Mouse (Mus musculus) heart, adult 9 months (tissue): Measurements from ENCODE around the gene Fut9.

ENCODE experiments used
- DNase-seq, 2 experiments: peaks; one replicate each; pipeline ENCODE4 v3.0.0; 2022; ENCODE audit warnings: low spot score in 2 of 2

Gene Fut9

DNA sequence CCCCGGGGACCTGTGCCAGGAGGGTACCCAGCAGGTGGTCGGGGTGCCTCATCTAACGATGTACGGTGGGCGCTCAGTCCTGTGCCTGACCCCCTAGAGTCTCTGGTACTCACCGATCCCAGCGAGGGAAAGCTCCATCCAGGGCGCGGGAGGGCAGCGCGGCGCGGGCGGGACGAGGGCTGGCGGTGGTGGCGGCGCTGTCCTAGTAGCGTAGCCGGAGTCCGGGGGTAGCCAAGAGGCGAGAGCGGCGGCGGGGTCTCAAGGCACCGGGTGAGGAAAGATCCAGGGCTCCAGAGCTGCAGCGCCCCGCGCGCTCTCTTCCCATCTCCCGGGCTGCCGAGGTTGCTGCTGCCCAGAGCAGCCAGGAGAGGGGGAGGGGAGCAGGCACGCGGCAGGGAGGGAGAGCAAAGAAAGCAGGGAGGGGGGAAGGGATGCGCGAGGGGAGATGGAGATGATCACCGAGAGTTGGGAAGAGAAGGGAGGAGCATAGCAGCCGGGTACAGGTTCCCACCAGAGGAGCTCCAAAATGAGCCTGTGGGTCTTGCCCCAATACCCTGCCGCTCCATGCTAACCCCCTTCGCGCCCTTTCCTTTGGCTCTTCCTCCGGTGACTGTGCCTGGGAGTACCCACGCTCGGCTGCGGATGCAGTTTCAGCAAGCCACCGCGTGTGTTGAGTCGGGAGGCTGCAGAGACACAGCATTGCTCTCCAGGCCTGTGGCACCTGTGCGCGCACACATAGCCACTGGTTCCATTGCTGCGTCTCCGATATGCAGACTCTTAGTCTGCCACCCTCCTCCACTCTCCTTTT lies at the start of gene Fut9:
TSS of gene Fut9 (minus strand) at position 769 of the 808 bp plus-strand sequence.
- DNase-seq: no peak

DNA sequence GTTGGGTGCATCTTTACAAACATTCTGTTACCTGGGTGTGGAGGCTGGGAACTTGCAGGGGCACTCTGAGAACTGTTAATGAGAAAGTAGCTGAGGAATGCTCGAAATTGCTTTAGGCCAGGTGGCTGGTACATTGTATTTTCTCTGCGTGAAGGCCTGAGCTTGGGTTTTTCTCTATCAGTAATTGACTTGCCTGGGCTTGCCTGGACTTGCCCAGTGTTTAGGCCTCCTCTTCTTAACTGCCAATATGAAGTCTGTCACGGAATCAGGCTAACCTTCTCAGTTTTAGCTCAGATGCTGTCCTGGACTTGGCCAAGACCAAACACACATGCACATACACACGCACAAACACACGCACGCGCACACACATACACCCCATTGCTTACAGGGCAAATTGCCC lies 15.7 kb upstream of the Fut9 start:
- DNase-seq: no peak

DNA sequence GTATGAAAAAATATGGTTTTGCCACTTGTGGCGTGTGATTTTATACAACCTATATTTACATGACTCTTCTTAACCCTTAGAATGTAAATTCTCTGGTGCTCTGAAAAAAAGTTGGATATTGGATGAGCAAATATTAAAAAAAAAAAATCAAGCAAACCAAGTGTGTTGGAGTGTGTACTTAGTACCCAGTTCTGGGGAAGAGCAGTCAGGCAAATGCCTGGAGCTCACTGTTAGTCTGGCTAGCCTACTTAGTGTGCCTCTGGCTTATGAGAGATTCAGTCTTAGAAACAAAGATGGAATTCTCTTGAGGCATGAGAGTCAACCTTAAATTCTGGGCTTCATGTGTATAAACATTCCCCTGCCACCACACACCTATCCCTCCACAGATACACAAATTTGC lies 13.3 kb upstream of the Fut9 start:
- no peak for DNase-seq

DNA sequence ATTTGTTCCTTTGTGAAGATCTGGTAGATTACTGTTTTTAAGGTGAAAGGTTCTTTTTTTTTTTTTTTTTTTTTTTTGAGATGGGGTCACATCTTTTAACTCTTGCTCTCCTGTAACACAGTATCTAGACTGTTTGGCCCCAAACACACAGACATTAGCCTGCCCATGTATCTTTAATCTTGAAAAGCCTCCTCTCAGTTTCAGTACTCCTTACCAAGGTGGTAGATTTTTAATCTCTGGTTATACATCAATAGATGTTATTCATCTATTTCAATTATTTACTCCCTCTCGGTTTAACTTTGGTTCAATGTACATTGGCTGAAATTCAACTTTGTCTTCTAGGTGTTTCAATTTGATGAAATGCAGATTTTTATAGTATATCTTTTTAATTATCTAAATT lies 10.0 kb upstream of the Fut9 start:
- no peak for DNase-seq

DNA sequence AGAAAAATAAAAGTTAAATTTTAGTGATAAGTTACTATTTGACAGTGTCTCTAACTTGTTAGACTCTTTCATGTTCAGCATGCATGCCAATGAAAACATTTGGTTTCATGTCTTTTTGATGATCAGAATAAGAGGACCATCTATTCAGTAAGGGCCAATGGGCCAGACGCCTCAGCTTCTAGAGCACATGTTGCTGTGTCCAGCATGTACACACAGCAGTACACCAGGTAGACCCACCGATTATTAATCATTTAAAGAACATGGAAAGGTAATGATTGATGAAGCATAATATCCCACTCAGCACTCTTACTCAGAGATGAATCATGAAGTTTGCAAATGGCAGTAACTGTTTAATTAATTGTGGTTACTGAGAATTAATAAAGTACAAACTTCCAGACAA lies 1.7 kb upstream of the Fut9 start:
- DNase-seq: no peak

DNA sequence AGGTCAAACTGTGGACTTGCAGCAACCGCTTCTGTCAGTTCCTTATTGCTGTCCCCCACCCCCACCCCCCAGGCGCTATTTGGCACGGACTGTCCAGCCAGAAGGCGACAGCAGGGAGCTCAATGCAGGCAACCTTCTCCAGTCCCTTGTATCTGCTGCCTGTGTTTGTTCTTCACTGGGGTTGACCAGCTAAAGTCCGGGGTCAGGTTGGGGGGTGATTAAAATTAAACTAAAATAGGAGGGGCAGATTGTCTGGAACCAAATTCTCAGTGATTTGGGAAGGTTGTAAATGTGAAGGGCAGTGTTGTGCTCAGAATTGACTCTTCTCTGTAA lies 206 bp upstream of the Fut9 start:
- DNase-seq: no peak

DNA sequence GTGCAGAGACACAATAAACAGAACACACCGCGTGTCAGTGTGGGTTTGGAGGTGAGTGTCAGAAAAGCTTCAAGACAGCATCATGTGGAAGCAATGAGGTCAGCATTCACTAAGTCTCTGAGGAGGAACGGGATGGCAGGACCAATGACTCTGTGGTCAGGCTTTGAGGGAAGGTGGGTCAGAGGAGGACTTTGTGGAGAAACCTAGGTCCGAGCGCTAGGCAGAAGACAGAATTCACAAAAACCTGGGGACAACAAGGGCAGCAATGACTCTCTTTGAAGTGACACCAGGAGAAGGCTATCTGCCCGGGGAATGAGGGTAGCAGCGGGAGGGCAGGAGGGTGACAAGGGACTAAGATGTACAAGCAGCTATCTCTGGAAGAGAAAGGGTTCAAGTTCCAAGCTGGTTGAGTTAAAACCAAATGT lies 981 bp downstream of the Fut9 start:
- no peak for DNase-seq

DNA sequence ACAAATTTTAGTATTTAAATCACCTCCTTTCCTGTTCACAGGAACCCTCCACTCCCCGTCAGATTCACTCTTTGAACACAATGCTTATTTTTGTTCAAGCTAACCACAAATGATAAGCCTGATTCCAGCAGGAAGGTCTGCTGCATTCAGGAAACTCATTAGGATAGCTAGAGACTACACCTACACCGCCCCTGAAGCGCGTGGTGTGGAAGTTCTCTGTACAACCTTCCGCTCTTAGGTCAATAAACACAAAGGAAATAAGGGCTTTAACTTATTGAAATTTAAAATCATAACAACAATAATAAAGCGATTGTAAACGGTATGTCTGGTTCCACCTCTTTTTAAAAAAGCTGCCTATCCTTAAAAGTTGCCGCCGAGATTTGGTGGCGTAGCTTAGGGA lies 1.6 kb downstream of the Fut9 start:
- DNase-seq: no peak

DNA sequence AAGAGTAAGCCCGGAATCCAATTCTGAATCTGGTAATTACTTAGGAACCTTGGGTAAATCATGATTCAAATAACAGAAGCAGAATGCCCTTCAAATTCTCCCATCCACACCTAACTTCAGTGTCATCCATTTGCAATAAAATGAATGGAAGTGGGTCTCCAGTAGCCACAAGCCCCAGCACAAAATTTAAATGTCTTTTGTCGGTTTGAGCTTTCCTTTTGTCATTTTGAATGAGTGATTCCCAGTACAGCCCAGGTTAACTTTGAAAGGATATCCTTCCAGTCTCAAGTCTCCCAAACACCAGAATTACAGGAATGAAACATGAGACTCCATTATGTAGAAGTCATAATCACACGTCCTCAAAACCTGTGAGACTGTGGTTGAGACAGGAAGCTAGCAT lies 3.9 kb downstream of the Fut9 start:
- no peak for DNase-seq

DNA sequence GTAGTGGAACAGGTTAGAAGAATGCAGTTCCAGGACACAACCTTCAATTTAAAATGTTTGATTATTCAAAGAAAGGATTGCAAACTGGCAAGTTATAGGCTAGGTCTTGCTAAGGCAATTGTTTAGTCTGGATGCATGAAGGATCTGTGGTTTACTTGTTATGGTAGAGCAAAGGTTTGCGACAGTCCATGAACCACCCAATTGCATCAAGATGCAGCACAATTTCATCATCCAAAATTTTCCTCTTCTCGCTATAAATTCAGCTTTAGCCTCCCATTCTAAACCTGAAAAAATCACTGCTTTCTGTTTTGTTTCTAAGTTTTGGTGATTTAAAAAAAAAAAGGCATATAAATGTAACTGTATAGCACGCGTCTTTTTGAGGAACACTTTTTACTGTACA lies 14.8 kb downstream of the Fut9 start:
- DNase-seq: no peak

DNA sequence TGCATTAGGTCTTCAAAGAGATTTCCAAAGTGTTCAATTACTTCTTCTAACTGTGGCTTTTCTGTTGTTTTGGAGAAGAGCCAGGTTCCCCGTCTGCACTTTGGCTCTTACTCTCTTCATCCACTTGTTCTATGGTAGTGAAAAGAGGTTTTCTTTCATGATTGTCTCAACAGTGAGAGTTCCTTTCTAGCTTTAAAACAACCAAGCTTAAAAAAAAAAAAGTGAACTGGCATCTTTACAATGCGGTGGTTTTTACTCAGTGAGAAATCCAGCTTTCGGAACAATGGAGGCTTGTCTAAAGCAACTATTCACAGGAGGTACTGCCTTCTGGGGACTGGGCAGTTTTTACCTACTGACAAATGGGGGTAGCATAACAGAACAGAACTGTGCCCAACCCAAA lies 31.4 kb downstream of the Fut9 start:
- no peak for DNase-seq

DNA sequence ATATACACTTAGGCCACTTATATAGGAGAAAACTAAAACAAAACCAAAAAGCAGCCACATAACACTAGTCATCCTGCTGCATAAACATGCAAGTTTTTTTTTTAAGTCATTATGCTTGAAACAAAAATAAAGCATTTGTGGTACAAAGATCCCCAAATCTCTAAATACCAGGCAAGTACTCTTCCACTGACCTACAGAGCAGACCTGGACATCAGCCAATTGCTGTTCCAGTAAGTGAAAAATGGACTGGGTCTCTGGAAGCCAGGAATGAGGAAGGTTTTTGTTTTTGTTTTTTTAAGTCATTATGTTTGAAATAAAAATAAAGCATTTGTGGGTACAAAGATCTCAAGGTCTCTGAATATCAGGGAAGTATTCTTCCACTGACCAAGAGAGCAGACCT lies 37.0 kb downstream of the Fut9 start:
- no peak for DNase-seq

DNA sequence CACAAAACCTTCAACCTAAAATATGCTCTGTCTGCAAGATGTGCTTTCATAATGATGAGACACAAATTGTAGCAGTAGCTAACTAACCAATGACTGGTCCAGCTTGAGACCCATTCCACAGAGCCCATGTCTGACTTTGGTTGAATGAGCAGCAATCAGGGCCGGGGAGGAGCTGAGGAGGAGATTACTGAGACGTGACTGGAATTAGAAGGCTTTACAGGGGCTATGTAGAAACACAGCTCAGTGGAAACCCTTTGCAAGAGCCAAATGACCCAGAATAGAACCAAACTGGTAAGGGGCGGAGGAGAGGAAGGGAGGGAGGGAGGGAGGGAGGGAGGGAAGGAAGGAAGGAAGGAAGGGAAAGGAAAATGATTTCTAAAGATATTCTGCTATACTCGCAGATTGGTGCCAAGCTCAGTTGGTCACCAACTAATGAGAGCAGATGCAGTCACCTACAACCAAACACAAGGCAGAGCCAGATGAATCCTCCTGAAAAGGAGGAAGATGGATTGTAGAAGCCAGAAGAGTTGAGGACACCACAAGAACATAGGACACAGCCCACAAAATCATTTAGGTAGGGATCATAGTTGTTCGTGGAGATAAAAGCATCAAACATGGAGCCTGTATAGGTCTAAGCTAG lies 42.0 kb downstream of the Fut9 start:
- DNase-seq: no peak

DNA sequence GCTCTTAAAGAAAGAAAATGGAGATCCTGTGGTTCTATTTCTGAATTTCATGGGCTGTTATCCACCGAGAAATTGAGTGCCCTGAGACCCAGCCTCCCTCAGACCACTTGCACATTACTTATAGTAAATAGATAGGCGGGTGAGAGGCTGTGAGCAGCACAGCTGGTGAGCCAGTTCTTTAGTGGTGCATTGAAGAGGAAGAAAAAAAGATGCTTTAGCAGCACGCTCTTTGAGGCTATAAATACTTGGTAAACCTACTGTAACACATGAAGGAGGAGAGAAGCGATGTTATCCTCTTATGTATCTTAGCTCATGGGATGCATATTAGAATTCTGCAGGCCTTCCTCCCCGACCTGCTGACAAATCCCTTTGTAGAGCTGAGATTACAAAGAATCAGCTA lies 58.5 kb downstream of the Fut9 start:
- no peak for DNase-seq

DNA sequence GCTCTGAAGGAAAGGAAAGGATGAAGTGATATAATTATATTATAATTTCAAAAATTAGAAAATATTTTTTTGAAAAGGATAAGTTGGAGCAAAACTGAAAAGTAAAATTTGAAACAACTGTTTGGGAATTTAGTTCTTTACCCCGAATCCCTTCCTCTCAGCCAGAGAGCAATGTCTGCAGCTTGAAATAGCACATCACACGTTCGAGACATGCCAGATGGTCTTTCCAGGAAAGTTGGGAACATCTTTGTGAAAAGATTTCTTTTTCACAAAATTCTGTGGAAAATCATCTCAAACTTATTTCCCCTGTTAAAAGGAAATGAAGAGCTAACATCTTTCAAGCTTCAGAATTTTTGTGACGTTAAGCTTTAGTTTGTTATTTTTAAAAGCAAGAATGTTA lies 61.3 kb downstream of the Fut9 start:
- no peak for DNase-seq

DNA sequence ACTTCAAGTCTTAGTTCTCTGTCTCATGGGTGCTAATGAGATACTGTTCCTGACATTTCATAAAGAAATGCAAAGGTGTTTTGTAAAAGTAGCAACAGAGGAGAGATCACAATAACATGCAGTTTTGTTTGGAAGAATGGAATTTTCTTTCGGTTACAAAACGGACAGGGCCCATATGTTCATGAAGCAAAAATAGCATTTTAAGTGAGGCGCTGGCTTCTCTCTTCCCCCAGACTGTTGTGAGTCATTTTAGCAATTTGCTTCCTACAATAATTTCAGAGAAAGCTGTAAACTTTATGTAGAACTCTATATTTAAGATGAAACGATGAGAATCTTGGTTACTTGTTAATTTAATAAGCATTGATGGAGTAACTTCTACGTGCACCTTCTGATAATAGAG lies 78.5 kb downstream of the Fut9 start:
- DNase-seq: no peak

DNA sequence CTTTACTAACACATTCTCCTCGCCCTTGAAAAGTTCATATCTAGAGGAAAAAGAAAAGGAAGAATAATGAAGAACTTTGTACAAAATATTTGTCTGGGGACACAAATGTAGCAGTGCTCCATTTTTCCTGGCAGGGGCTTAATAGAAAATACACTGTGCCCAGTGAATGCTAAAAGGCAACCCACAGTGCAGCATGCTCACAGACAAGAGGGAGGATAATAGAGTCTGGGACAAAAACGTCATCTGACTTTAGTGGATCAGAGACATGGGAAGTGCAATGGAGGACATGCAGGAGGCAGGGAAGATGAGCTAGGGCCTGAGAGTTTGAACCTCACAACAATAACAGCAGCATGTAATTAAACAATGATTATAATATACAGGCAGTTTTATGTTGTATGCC lies 86.1 kb downstream of the Fut9 start:
- no peak for DNase-seq

DNA sequence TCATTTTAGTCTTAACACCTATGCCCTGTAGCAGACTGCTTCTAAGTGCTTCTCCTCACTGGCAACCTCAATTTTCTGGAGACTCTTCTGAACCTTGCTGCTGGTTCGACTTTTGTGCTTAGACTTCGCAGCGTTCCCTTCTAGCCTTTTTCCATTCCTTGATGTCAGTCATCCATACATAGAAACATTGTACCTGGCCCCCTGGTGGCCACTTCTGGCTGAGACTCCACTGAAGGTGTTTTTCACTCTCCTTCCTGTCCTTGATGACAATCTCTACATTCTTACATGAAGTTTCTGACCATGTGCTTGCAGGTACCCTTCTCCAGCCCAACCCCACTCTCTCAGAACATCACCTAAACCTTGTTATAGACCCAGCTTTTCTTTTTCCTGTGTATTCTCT lies 115.1 kb downstream of the Fut9 start:
- no peak for DNase-seq

DNA sequence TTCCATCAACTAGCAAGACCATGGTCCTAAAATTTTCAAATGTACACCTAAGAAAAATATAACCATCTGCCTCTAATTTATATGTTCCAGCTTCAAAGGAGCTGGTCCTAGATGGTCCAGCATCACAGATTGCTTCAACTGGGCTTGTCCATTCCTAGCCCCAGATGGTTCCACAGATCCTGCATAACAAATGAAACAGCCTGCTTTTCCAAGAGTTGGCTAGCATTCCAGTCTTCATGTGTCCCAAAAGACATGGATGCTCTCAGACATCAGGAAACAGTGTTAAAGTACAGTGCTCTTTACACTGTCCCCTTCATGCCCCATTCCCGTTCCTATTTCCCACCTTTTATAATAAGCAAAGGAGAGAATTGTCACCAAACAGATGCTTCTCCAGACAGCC lies 135.8 kb downstream of the Fut9 start:
- no peak for DNase-seq

DNA sequence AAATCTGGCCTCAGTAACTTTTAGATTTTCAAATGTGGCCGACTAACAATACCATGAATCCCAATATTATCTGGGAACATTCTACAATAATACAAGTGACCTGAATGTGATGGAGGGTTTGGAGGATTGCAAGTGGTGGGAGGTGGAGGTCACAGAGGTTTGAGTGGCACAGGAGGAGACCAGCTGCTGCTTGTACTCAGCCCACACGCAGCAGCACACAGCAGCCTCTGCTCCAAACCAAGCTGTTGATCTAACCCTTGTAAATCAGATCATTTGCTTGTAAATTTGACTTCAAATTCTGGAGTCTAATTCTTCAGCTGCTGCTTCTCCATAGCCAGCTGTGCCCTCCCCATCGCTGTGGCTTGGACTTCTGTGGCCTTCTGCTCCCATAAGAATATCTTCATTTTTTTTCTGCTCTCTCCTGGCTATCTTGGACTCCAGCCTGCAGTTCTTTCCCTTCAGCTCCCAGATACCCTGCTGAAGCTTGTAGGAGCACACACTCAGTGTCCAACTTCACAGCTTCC lies 138.8 kb downstream of the Fut9 start:
- no peak for DNase-seq

DNA sequence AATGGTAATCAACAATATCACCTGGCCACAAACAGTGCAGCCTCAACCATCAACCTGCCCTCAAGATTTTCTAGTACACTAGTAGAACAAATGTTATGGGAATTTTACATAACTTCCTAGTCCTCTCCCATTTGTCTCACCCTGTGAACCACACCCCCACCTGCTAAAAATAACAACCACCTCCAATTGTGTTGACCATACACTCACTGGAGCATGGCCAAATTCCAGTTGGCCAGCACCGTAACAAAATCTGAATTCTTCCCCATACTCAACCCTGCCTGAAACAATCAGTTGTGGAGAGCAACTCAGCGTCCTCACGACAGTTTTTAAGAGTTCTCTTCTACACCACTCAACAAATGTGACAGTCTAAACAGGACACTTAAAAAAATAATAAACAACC lies 141.3 kb downstream of the Fut9 start:
- no peak for DNase-seq

DNA sequence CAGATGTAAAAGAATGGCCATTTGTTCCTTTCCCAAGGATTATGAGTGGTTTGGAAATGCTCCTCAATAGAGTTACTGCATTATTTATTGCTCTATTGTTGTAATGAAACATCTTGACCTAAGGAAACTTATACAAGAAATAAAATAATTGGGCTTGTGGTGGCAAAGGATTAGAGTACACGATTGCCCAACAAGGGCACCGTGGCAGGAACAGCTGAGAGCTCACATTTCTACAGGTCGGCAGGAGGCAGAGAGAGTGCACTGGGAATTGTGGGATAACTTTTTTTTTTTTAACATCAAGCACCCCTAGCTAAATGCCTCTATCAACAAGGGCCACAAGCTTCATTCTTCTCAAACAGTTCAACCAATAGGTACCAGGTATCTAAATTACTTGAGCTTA lies 148.1 kb downstream of the Fut9 start:
- no peak for DNase-seq

DNA sequence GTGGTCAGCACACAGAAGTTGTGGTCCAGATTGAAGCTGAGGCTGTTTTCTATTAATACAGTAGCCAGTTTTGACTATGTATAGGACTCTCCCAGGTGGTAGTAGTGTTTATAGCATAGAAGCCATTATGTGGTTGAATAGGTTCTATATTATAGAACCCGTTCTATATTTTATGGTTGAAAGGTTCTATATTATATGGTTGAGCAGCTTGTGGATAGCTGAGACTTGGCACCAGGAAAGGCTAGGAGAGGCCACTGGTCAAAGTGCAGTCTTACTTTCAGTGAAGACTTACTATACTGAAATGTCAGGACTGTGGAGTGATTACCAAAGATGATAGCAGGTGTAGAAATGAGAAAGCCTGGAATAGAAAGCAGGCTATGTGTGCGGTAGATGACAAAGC lies 151.9 kb downstream of the Fut9 start:
- DNase-seq: no peak

DNA sequence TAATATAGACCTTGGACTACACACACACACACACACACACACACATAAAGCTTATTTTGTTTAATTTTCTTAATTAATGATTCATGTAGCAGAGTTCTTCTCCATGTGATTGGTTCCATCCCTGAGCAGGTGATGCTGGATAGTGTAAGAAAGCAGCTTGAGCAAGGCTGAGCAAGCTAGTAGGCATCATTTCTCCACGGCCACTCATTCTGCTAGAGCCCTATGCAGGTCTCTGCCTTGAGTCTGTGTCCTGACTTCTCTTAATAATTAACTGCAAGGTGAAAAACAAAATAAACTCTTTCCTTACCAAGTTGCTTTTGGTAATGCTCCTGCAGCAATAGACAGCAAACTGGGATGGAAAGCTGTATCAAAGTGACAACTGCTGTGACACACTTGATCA lies 152.5 kb downstream of the Fut9 start:
- DNase-seq: no peak
